Mouse (Mus musculus) limb, embryonic 12.5 days (tissue): ENCODE data around the gene Foxc2. TPM values are rescaled to one million over a fixed set of nuclear protein-coding genes. Genes with fewer than 3 reads are reported as not detected.

Source experiments
- ATAC-seq: fragments of 200-750 bp; cut with Nextera tagmentation; 2 replicates; pipeline ENCODE4 v1.8.0; 2017; ENCODE audit warnings: low read depth, moderate TSS enrichment; ENCODE audit not compliant: insufficient number of reproducible peaks, insufficient read depth, low FRiP score, low TSS enrichment
- H3K27ac ChIP-seq: fragments of 300-500 bp; sonication (generic); 2 replicates; pipeline ENCODE4 v1.5.1; 2016; ENCODE audit warnings: mild to moderate bottlenecking, moderate library complexity
- H3K27me3 ChIP-seq: fragments of 300-500 bp; sonication (generic); 2 replicates; pipeline ENCODE4 v1.6.1; 2016; ENCODE audit warnings: mild to moderate bottlenecking, moderate library complexity
- H3K36me3 ChIP-seq: fragments of 300-500 bp; sonication (generic); 2 replicates; pipeline ENCODE4 v1.6.1; 2016; ENCODE audit warnings: mild to moderate bottlenecking, moderate library complexity
- H3K4me1 ChIP-seq: fragments of 300-500 bp; sonication (generic); replicated peaks from 2 replicates; pipeline ENCODE4 v1.6.1; 2016
- H3K4me2 ChIP-seq: fragments of 300-500 bp; sonication (generic); 2 replicates; pipeline ENCODE4 v1.6.1; 2016; ENCODE audit warnings: mild to moderate bottlenecking, moderate library complexity
- H3K4me3 ChIP-seq: fragments of 300-500 bp; sonication (generic); replicated peaks from 2 replicates; pipeline ENCODE4 v1.5.1; 2016; ENCODE audit warnings: mild to moderate bottlenecking
- H3K9ac ChIP-seq: fragments of 300-500 bp; sonication (generic); replicated peaks from 2 replicates; pipeline ENCODE4 v1.6.1; 2016; ENCODE audit warnings: mild to moderate bottlenecking, moderate library complexity
- H3K9me3 ChIP-seq: fragments of 300-500 bp; sonication (generic); 2 replicates; pipeline ENCODE4 v1.6.1; 2016; ENCODE audit warnings: mild to moderate bottlenecking, moderate library complexity
- WGBS: fragments of 180-500 bp; shearing (Covaris S2); methylation state at CpG from one replicate; pipeline ENCODE4 v1.1.7; 2016; 5-methylcytosine and 5-hydroxymethylcytosine counted together
- microRNA-seq: library from miRNA; unstranded; fragments of <30 nt; microRNA quantifications from one replicate; pipeline ENCODE4, GENCODE M21; 2017
- polyA plus RNA-seq: library from polyadenylated mRNA; unstranded; fragments of >200 nt; fragmentation: Nextera tagmentation; extraction: Ambion mirVana; gene quantifications from 2 replicates; pipeline ENCODE4 v1.2.1, GENCODE M21; 2016

Gene Foxc2
- polyA plus RNA-seq, 1 experiment from 2014 or later = 6.0 TPM

DNA sequence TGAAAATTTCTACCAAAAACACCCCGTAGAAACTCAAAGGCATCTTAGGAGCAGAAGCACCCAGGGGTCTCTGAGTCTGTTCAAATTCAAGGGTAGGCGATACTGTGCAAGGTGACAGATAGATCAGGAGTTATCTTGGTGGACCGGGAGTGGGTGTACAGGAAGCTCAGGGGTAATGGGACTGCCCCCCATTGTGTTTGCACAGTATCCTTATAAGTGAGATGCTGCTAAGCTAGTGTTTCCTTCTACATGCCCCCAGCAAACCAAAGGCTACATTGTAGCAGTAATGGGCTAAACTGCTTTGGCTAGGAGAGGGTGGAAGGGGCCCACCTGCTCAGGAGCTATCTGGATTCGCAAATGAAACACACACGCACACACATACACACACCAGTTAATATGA lies 45.5 kb downstream of the Foxc2 start:
- H3K9ac ChIP-seq = no peak overlapping the region
- H3K4me3 ChIP-seq = no peak overlapping the region
- H3K4me1 ChIP-seq = peaks cover 25% of the 10 kb centered on the region
- H3K9me3 ChIP-seq = no peaks in the 10 kb centered on the region
- H3K27me3 ChIP-seq = peaks cover 17% of the 10 kb centered on the region
- no peak overlapping the region for H3K4me2 ChIP-seq
- H3K36me3 ChIP-seq = no peaks in the 10 kb centered on the region
- no peak for ATAC-seq
- no peak overlapping the region for H3K27ac ChIP-seq
- WGBS = 91% methylated on average over 5 of the region's 5 CpGs

DNA sequence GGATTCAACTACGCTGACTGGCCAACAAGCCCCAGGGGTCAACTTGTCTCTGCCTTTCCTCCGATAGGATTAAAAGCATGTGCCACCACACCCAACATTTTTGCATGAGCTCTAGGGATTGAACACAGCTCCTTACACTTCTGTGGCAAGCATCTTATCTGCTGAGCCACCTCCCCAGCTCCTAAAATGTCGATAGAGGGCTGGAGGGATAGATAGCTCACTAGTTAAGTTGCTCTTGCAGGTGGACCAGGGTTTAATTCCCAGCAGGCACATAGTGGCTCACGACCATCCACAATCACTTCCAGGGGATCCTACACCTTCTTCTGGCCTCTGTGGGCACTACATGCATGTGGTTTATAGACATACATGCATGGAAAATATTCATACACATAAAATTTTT lies 46.4 kb downstream of the Foxc2 start:
- H3K4me1 ChIP-seq = peaks cover 25% of the 10 kb centered on the region
- H3K27me3 ChIP-seq = peaks cover 17% of the 10 kb centered on the region
- H3K27ac ChIP-seq = no peak overlapping the region
- H3K9ac ChIP-seq = no peak overlapping the region
- H3K36me3 ChIP-seq = no peaks in the 10 kb centered on the region
- H3K4me2 ChIP-seq = no peak overlapping the region
- 68% methylated on average over 4 of the region's 4 CpGs for WGBS
- H3K9me3 ChIP-seq = no peaks in the 10 kb centered on the region
- ATAC-seq = no peak
- no peak overlapping the region for H3K4me3 ChIP-seq

DNA sequence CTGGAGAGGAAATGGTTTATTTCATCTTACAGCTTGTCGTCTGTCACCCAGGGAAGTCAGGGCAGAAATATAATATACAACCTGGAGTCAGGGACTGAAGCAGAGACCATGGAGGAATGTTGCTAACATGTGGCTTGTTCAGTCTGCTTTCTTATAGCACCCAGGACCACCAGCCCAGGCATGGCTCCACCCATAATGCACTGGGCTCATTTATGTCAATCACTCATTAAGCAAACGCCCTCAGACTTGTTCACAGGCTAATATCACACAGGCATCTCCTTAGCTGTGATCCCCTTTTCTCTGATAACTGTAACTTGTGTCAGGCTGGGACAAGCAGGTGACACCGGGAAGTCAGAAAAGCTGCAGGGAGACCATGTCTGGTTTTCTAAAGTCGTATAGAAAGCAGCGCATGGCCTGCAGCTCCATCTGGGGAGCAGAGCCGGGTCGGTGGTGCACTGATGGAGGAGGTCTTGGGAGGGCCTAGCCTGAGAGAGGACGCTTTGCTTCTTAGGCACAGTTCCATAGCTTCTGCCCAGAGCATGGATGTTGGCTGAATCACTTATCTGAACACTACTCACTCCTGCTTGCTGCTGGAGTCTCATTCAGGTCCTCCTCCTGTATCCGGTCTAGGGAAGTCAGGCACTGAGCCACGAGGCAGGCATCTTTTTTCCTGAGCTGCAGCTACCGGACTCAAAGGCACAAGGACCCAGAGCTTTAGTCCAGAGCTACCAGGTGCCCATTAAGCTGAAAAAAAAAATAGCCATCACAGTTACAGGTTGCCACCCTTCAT lies 47.1 kb downstream of the Foxc2 start:
- H3K36me3 ChIP-seq = no peaks in the 10 kb centered on the region
- WGBS = 61% methylated on average over 11 of the region's 11 CpGs
- no peak overlapping the region for H3K27ac ChIP-seq
- no peaks in the 10 kb centered on the region for H3K9me3 ChIP-seq
- no peak overlapping the region for H3K4me2 ChIP-seq
- H3K27me3 ChIP-seq = peaks cover 20% of the 10 kb centered on the region
- H3K4me1 ChIP-seq = peaks cover 25% of the 10 kb centered on the region
- H3K4me3 ChIP-seq = no peak overlapping the region
- ATAC-seq = no peak
- no peak overlapping the region for H3K9ac ChIP-seq

DNA sequence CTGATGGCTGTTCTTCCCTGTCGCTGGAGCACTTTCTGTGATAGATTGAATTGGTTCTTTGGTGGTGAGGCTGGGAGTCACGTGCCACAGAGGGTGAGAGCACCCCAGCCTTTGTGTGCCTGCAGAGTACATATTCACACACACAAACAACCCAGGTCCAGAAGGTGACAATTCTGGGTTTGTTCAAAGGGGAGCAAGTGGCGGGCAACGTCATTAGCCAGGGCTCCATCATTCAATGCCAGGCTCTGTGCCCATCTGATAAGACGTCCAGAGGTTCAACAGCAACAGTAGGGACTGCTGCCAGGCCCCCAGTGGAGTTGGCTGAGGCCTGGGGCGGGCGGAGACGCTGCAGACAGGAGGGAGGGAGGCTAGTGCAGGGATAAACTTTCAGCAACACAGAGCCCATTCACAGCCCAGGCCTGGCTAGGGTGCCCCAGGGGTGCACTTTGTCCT lies 48.1 kb downstream of the Foxc2 start:
- Histone ChIP-seq H3K4me2 (no peak overlapping the region), H3K36me3 (no peaks in the 10 kb centered on the region), H3K9me3 (no peaks in the 10 kb centered on the region), H3K4me3 (no peak overlapping the region), H3K27me3 (peaks cover 19% of the 10 kb centered on the region), H3K27ac (peak overlapping the region; percentile 35; the same call in 1 of the 2 replicates), H3K4me1 (peaks cover 23% of the 10 kb centered on the region), H3K9ac (no peak overlapping the region)
- no peak for ATAC-seq
- 47% methylated on average over 8 of the region's 8 CpGs for WGBS

DNA sequence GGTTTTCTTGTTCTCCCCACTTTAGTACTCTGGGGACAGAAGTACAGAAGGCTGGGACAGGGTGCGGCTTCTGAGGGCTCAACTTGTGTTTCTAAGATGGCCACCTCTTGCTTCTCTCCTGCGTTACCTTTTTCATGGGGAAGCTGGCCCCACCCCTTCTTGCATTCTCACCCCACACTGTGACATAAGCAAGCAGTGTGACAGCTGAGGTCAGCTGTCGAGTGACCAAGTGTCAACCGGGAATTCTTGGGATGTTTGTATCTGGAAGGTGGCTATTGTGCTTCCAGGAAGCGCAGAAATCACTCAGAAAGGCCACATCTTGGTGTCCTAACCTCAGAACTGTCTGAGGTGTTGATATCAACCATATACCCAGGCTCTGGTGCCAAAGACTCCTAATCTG lies 52.1 kb downstream of the Foxc2 start:
- no peaks in the 10 kb centered on the region for H3K9me3 ChIP-seq
- no peak overlapping the region for H3K9ac ChIP-seq
- peaks cover 15% of the 10 kb centered on the region for H3K27me3 ChIP-seq
- 80% methylated on average over 5 of the region's 5 CpGs for WGBS
- H3K36me3 ChIP-seq = no peaks in the 10 kb centered on the region
- no peak overlapping the region for H3K4me3 ChIP-seq
- no peak overlapping the region for H3K27ac ChIP-seq
- no peak overlapping the region for H3K4me2 ChIP-seq
- ATAC-seq = no peak
- H3K4me1 ChIP-seq = peaks cover 42% of the 10 kb centered on the region

Small RNA genes within 50 kb of the gene (microRNA-seq; reads per million reads assigned to microRNA genes)
- not detected for gene Gm27530

Other genes with a start within 250 kb of the Foxc2 start
- 0.33 and 1.4 TPM in 2 replicates for gene Foxf1, start 31.8 kb upstream of the Foxc2 start, polyA plus RNA-seq
- gene Mthfsd, start 7.8 kb upstream of the Foxc2 start, polyA plus RNA-seq = 68.3 and 71.7 TPM in 2 replicates
- 0.08 TPM in 2 replicates for gene Foxl1, start 11.8 kb downstream of the Foxc2 start, polyA plus RNA-seq